Mouse (Mus musculus) midbrain, embryonic 11.5 days (tissue): Measurements from ENCODE around the gene Cox19. TPM values are rescaled to one million over a fixed set of nuclear protein-coding genes. Genes with fewer than 3 reads are reported as not detected.

Experiments
- ATAC-seq: fragments of 200-750 bp; cut with Nextera tagmentation; 2 replicates; pipeline ENCODE4 v1.8.0; 2017; ENCODE audit warnings: moderate TSS enrichment, moderate library complexity; ENCODE audit not compliant: low FRiP score
- DNase-seq: peaks from one replicate; pipeline ENCODE4 v3.0.0; 2015; ENCODE audit warnings: low spot score; ENCODE audit errors: missing footprints
- H3K27ac ChIP-seq: fragments of 300-500 bp; sonication (generic); 2 replicates; pipeline ENCODE4 v1.5.1; 2014; ENCODE audit warnings: low read depth, low read length
- H3K27me3 ChIP-seq: fragments of 300-500 bp; sonication (generic); 2 replicates; pipeline ENCODE4 v1.6.1; 2014; ENCODE audit warnings: mild to moderate bottlenecking, low read length, moderate library complexity, mixed read lengths; ENCODE audit not compliant: control insufficient read depth, insufficient read depth
- H3K36me3 ChIP-seq: fragments of 300-500 bp; sonication (generic); 2 replicates; pipeline ENCODE4 v1.6.1; 2014; ENCODE audit warnings: mild to moderate bottlenecking, low read length, moderate library complexity, mixed read lengths; ENCODE audit not compliant: control insufficient read depth, insufficient read depth
- H3K4me1 ChIP-seq: fragments of 300-500 bp; sonication (generic); 2 replicates; pipeline ENCODE4 v1.6.1; 2014; ENCODE audit warnings: low read length; ENCODE audit not compliant: control insufficient read depth, insufficient read depth
- H3K4me2 ChIP-seq: fragments of 300-500 bp; sonication (generic); 2 replicates; pipeline ENCODE4 v1.6.1; 2014; ENCODE audit warnings: mild to moderate bottlenecking, moderate library complexity
- H3K4me3 ChIP-seq: fragments of 300-500 bp; sonication (generic); 2 replicates; pipeline ENCODE4 v1.5.1; 2014; ENCODE audit warnings: low read depth, low read length
- H3K9ac ChIP-seq: fragments of 300-500 bp; sonication (generic); 2 replicates; pipeline ENCODE4 v1.6.1; 2014; ENCODE audit warnings: low read length
- H3K9me3 ChIP-seq: fragments of 300-500 bp; sonication (generic); 2 replicates; pipeline ENCODE4 v1.6.1; 2016; ENCODE audit warnings: low read length; ENCODE audit not compliant: control insufficient read depth
- WGBS: fragments of 180-500 bp; shearing (Covaris S2); extraction: QIAGEN DNeasy Blood & Tissue Kit; methylation state at CpG from one replicate; pipeline ENCODE4 v1.1.7; 2014; 5-methylcytosine and 5-hydroxymethylcytosine counted together
- polyA plus RNA-seq: library from polyadenylated mRNA; unstranded; fragments of >200 nt; fragmentation: Nextera tagmentation; extraction: Ambion mirVana; gene quantifications from 2 replicates; pipeline ENCODE4 v1.2.1, GENCODE M21; 2014

Gene Cox19
- polyA plus RNA-seq, 1 experiment from 2014 or later = 133 TPM

GRCm38 (mm10) chr5:139378271-139378556 is 27.0 kb upstream of the Cox19 start:
- 94% methylated on average over 7 of the region's 7 CpGs for WGBS
- H3K4me3 ChIP-seq = no peak overlapping the region
- no peak overlapping the region for H3K27ac ChIP-seq
- H3K9ac ChIP-seq = no peak overlapping the region
- H3K27me3 ChIP-seq = no peaks in the 10 kb centered on the region
- no peaks in the 10 kb centered on the region for H3K36me3 ChIP-seq
- ATAC-seq = no peak
- H3K4me1 ChIP-seq = peaks cover 7% of the 10 kb centered on the region
- no peak for DNase-seq
- no peak overlapping the region for H3K4me2 ChIP-seq
- H3K9me3 ChIP-seq = no peaks in the 10 kb centered on the region

- no peak within 1 kb of the TSS for H3K4me3 ChIP-seq
- no peak for ATAC-seq
- no peaks in the 10 kb centered on the region for H3K36me3 ChIP-seq
- no peak within 1 kb of the TSS; the same call in 1 of the 2 replicates for H3K27ac ChIP-seq
- peaks cover 7% of the 10 kb centered on the region for H3K4me1 ChIP-seq
- no peak within 1 kb of the TSS for H3K4me2 ChIP-seq
- no peak for DNase-seq
- WGBS = 89% methylated on average over 18 of the region's 18 CpGs
- H3K27me3 ChIP-seq = no peaks in the 10 kb centered on the region
- H3K9ac ChIP-seq = no peak within 1 kb of the TSS
- no peaks in the 10 kb centered on the region for H3K9me3 ChIP-seq
Observed at GRCm38 (mm10) chr5:139377468-139378270, 26.5 kb upstream of the Cox19 start, which contains the start of gene Gpr146. Gpr146 (plus strand) TSS chr5:139377697.

GRCm38 (mm10) chr5:139374841-139375240 is 23.6 kb upstream of the Cox19 start:
- peaks cover 6% of the 10 kb centered on the region for H3K4me1 ChIP-seq
- no peak for ATAC-seq
- 73% methylated on average over 2 of the region's 2 CpGs for WGBS

GRCm38 (mm10) chr5:139373889-139374444 is 22.7 kb upstream of the Cox19 start:
- no peak for DNase-seq
- Histone ChIP-seq H3K4me1 (peaks cover 6% of the 10 kb centered on the region), H3K9me3 (no peaks in the 10 kb centered on the region)

More at GRCm38 (mm10) chr5:139374841-139375240, 23.6 kb upstream of the Cox19 start:
- Histone ChIP-seq H3K4me3 (no peak overlapping the region), H3K9me3 (no peaks in the 10 kb centered on the region), H3K36me3 (no peaks in the 10 kb centered on the region), H3K27me3 (no peaks in the 10 kb centered on the region), H3K4me2 (no peak overlapping the region), H3K9ac (no peak overlapping the region), H3K27ac (no peak overlapping the region)
- no peak for DNase-seq

GRCm38 (mm10) chr5:139373126-139373525 is 21.9 kb upstream of the Cox19 start:
- ATAC-seq = no peak
- H3K27ac ChIP-seq = no peak overlapping the region
- DNase-seq = no peak
- H3K4me2 ChIP-seq = no peak overlapping the region
- no peaks in the 10 kb centered on the region for H3K9me3 ChIP-seq
- no peaks in the 10 kb centered on the region for H3K27me3 ChIP-seq
- peaks cover 6% of the 10 kb centered on the region; the same call in 1 of the 2 replicates for H3K4me1 ChIP-seq
- H3K9ac ChIP-seq = no peak overlapping the region
- WGBS = 80% methylated on average over 3 of the region's 3 CpGs
- H3K4me3 ChIP-seq = no peak overlapping the region
- no peaks in the 10 kb centered on the region for H3K36me3 ChIP-seq

More at GRCm38 (mm10) chr5:139373889-139374444, 22.7 kb upstream of the Cox19 start:
- no peak for ATAC-seq
- Histone ChIP-seq H3K27me3 (no peaks in the 10 kb centered on the region), H3K4me2 (no peak overlapping the region), H3K27ac (no peak overlapping the region), H3K36me3 (no peaks in the 10 kb centered on the region), H3K4me3 (no peak overlapping the region), H3K9ac (no peak overlapping the region)
- WGBS = 85% methylated on average over 6 of the region's 6 CpGs

GRCm38 (mm10) chr5:139371631-139372401 is 20.6 kb upstream of the Cox19 start:
- DNase-seq = peak; percentile 99
- H3K9ac ChIP-seq = peak overlapping the region; percentile 75
- no peaks in the 10 kb centered on the region for H3K36me3 ChIP-seq
- no peaks in the 10 kb centered on the region for H3K27me3 ChIP-seq
- peaks cover 6% of the 10 kb centered on the region; the same call in 1 of the 2 replicates for H3K4me1 ChIP-seq
- peak; percentile 95 for ATAC-seq
- peak overlapping the region; percentile 53 for H3K4me3 ChIP-seq
- no peak overlapping the region for H3K27ac ChIP-seq
- H3K4me2 ChIP-seq = peak overlapping the region; percentile 62
- 2% methylated on average over 39 of the region's 39 CpGs for WGBS
- no peaks in the 10 kb centered on the region for H3K9me3 ChIP-seq

- H3K27ac ChIP-seq = no peak overlapping the region
- H3K4me3 ChIP-seq = no peak overlapping the region
- H3K4me2 ChIP-seq = peak overlapping the region; percentile 62
- peaks cover 6% of the 10 kb centered on the region; the same call in 1 of the 2 replicates for H3K4me1 ChIP-seq
- H3K36me3 ChIP-seq = no peaks in the 10 kb centered on the region
- peak overlapping the region; percentile 75 for H3K9ac ChIP-seq
- H3K9me3 ChIP-seq = no peaks in the 10 kb centered on the region
- WGBS = 56% methylated on average over 5 of the region's 5 CpGs
- no peaks in the 10 kb centered on the region for H3K27me3 ChIP-seq
- DNase-seq (no peak), ATAC-seq (no peak)
Observed at GRCm38 (mm10) chr5:139371118-139371517, 19.9 kb upstream of the Cox19 start.

- Histone ChIP-seq H3K27me3 (no peaks in the 10 kb centered on the region), H3K4me2 (no peak overlapping the region), H3K27ac (no peak overlapping the region), H3K9ac (no peak overlapping the region), H3K9me3 (no peaks in the 10 kb centered on the region), H3K36me3 (no peaks in the 10 kb centered on the region), H3K4me1 (peaks cover 6% of the 10 kb centered on the region; the same call in 1 of the 2 replicates), H3K4me3 (no peak overlapping the region)
- WGBS = 79% methylated on average over 6 of the region's 6 CpGs
- no peak for DNase-seq
- ATAC-seq = no peak
Observed at GRCm38 (mm10) chr5:139370336-139370735, 19.1 kb upstream of the Cox19 start.
